Mouse (Mus musculus) gastrocnemius, adult 2 months (tissue): Measurements from ENCODE around the gene Trappc10. TPM values are rescaled to one million over a fixed set of nuclear protein-coding genes. Genes with fewer than 3 reads are reported as not detected.
A peak's percentile ranks its signal among the peaks of the same experiment; 100 is the strongest.

Source experiments
- DNase-seq: peaks from one replicate; pipeline ENCODE4 v3.0.0; 2022
- H3K27ac ChIP-seq: fragments of 200-600 bp; 2 replicates; pipeline ENCODE4 v1.8.1; 2022; ENCODE audit warnings: mild to moderate bottlenecking
- H3K4me3 ChIP-seq: fragments of 200-600 bp; 2 replicates; pipeline ENCODE4 v1.8.1; 2022; ENCODE audit warnings: mild to moderate bottlenecking, moderate library complexity
- CTCF ChIP-seq: fragments of 200-600 bp; IDR thresholded peaks from 2 replicates; pipeline ENCODE4 v1.8.1; 2022; ENCODE audit warnings: antibody characterized with exemption, mild to moderate bottlenecking, moderate library complexity
- intact Hi-C: fragments of 180-260 bp; cut with DNase I; formaldehyde crosslinking; loops from one replicate; pipeline ENCODE4 v1.15.1; 2025
- total RNA-seq, 2 experiments: library from RNA; stranded (reverse); gene quantifications; 2 replicates each; pipeline ENCODE4 v1.2.3; 2021

Gene Trappc10
- total RNA-seq, 2 experiments from 2014 or later, result 37.9 to 40.1 TPM

- intact Hi-C loops, result loop anchor here (2.0 to 5.0 kb wide), 2 partner anchors 92 to 134 kb away; partner anchors contain the start of gene Icosl
- Histone ChIP-seq H3K4me3 (no peak overlapping the region), H3K27ac (no peak overlapping the region)
- DNase-seq, result no peak
- no peak for TF ChIP-seq CTCF
Observed at GRCm38 (mm10) chr10:78161096-78161495, 83.3 kb downstream of the Trappc10 start.

- TF ChIP-seq CTCF, result no peak
- intact Hi-C loops, result loop anchor here (2.0 to 5.0 kb wide), 2 partner anchors 92 to 133 kb away; partner anchors contain the start of gene Icosl
- Histone ChIP-seq H3K4me3 (no peak overlapping the region), H3K27ac (peak overlapping the region; percentile 49)
- no peak for DNase-seq
Observed at GRCm38 (mm10) chr10:78160369-78161095, 83.9 kb downstream of the Trappc10 start.

- Histone ChIP-seq H3K27ac (peak overlapping the region; percentile 49), H3K4me3 (peak overlapping the region; percentile 60)
- TF ChIP-seq CTCF, result peak; percentile 96
- intact Hi-C loops, result loop anchor here (2.0 to 5.0 kb wide), 2 partner anchors 91 to 133 kb away; partner anchors contain the start of gene Icosl
- peak; percentile 86 for DNase-seq
Observed at GRCm38 (mm10) chr10:78159906-78160305, 84.5 kb downstream of the Trappc10 start.

GRCm38 (mm10) chr10:78159252-78159878, 85.1 kb downstream of the Trappc10 start:
- H3K4me3 ChIP-seq, result peak overlapping the region; percentile 60
- H3K27ac ChIP-seq, result peak overlapping the region; percentile 16
- TF ChIP-seq CTCF, result no peak
- intact Hi-C loops, result no loop called here
- peak; percentile 69 for DNase-seq

- no peak overlapping the region for H3K4me3 ChIP-seq
- TF ChIP-seq CTCF, result no peak
- intact Hi-C loops, result no loop called here
- no peak for DNase-seq
- no peak overlapping the region for H3K27ac ChIP-seq
Observed at GRCm38 (mm10) chr10:78158041-78158440, 86.4 kb downstream of the Trappc10 start.

GRCm38 (mm10) chr10:78156926-78157325, 87.5 kb downstream of the Trappc10 start:
- intact Hi-C loops, result no loop called here
- DNase-seq, result no peak
- Histone ChIP-seq H3K4me3 (no peak overlapping the region), H3K27ac (no peak overlapping the region)
- TF ChIP-seq CTCF, result no peak

- intact Hi-C loops, result no loop called here
- H3K27ac ChIP-seq, result no peak overlapping the region
Observed at GRCm38 (mm10) chr10:78148834-78149766, 95.3 kb downstream of the Trappc10 start.

GRCm38 (mm10) chr10:78147908-78148441, 96.5 kb downstream of the Trappc10 start:
- DNase-seq, result no peak
- TF ChIP-seq CTCF, result no peak
- intact Hi-C loops, result no loop called here
- Histone ChIP-seq H3K4me3 (no peak overlapping the region), H3K27ac (no peak overlapping the region)

More at GRCm38 (mm10) chr10:78148834-78149766, 95.3 kb downstream of the Trappc10 start:
- no peak overlapping the region for H3K4me3 ChIP-seq
- no peak for DNase-seq
- TF ChIP-seq CTCF, result no peak

GRCm38 (mm10) chr10:78143727-78144505, 100.5 kb downstream of the Trappc10 start:
- H3K4me3 ChIP-seq, result no peak overlapping the region
- intact Hi-C loops, result no loop called here
- DNase-seq, result no peak
- TF ChIP-seq CTCF, result no peak
- H3K27ac ChIP-seq, result peak overlapping the region; percentile 46

GRCm38 (mm10) chr10:78140843-78141242, 103.6 kb downstream of the Trappc10 start:
- no peak for DNase-seq
- TF ChIP-seq CTCF, result no peak
- no peak overlapping the region for H3K4me3 ChIP-seq
- intact Hi-C loops, result no loop called here
- H3K27ac ChIP-seq, result no peak overlapping the region

GRCm38 (mm10) chr10:78140251-78140600, 104.2 kb downstream of the Trappc10 start:
- Histone ChIP-seq H3K4me3 (no peak overlapping the region), H3K27ac (no peak overlapping the region)
- no peak for DNase-seq
- intact Hi-C loops, result no loop called here
- no peak for TF ChIP-seq CTCF
